Mouse (Mus musculus) thymus, postnatal 14 days (tissue): ENCODE data around the gene S100a3.
A peak's percentile ranks its signal among the peaks of the same experiment; 100 is the strongest.

Experiments used
- DNase-seq: peaks from one replicate; pipeline ENCODE4 v3.0.0; 2021

S100a3 gene

GRCm38 (mm10) chr3:90560008-90560628 is at the start of gene S100a3:
TSS of gene S100a3 (plus strand) at chr3:90560578.
- no peak for DNase-seq

GRCm38 (mm10) chr3:90512276-90512675 is 48.1 kb upstream of the S100a3 start:
- no peak for DNase-seq

GRCm38 (mm10) chr3:90512948-90513642 is 47.3 kb upstream of the S100a3 start:
- DNase-seq, result no peak

GRCm38 (mm10) chr3:90513796-90514590 is 46.4 kb upstream of the S100a3 start, which contains the start of the genes S100a1 and S100a13:
TSS of gene S100a1 (minus strand) at chr3:90514392.
TSS of gene S100a13 (plus strand) at chr3:90514435.
- peak; percentile 34 for DNase-seq

- peak; percentile 72 for DNase-seq
These were observed 45.7 kb upstream of the S100a3 start for GRCm38 (mm10) chr3:90514691-90515090.

- no peak for DNase-seq
These were observed 45.1 kb upstream of the S100a3 start for GRCm38 (mm10) chr3:90515242-90515641.

- no peak for DNase-seq
These were observed 44.6 kb upstream of the S100a3 start for GRCm38 (mm10) chr3:90515789-90516188.

- DNase-seq, result no peak
These were observed 42.7 kb upstream of the S100a3 start for GRCm38 (mm10) chr3:90517711-90518110.

- peak; percentile 20 for DNase-seq
These were observed 35.0 kb upstream of the S100a3 start for GRCm38 (mm10) chr3:90525421-90525820.

GRCm38 (mm10) chr3:90526076-90526475 is 34.3 kb upstream of the S100a3 start:
- DNase-seq, result no peak

- no peak for DNase-seq
These were observed 33.8 kb upstream of the S100a3 start, which contains the start of gene S100a14 for GRCm38 (mm10) chr3:90526580-90526979. TSS of gene S100a14 (plus strand) at chr3:90526856.

GRCm38 (mm10) chr3:90527291-90527873 is 33.0 kb upstream of the S100a3 start:
- DNase-seq, result no peak

- DNase-seq, result no peak
These were observed 28.7 kb upstream of the S100a3 start for GRCm38 (mm10) chr3:90531713-90532112.

- DNase-seq, result no peak
These were observed 24.9 kb upstream of the S100a3 start for GRCm38 (mm10) chr3:90535446-90535845.

GRCm38 (mm10) chr3:90537141-90537904 is 23.1 kb upstream of the S100a3 start, which contains the start of gene S100a16:
TSS of gene S100a16 (plus strand) at chr3:90537254.
- DNase-seq, result no peak

- no peak for DNase-seq
These were observed 22.5 kb upstream of the S100a3 start for GRCm38 (mm10) chr3:90537905-90538296.

- DNase-seq, result no peak
These were observed 19.5 kb upstream of the S100a3 start for GRCm38 (mm10) chr3:90540904-90541303.

GRCm38 (mm10) chr3:90549676-90550420 is 10.5 kb upstream of the S100a3 start:
- DNase-seq, result no peak

GRCm38 (mm10) chr3:90550421-90550790 is 10.0 kb upstream of the S100a3 start:
- DNase-seq, result no peak

- no peak for DNase-seq
These were observed 8.1 kb upstream of the S100a3 start for GRCm38 (mm10) chr3:90552231-90552630.

- DNase-seq, result no peak
These were observed 4.4 kb upstream of the S100a3 start for GRCm38 (mm10) chr3:90555954-90556353.

- DNase-seq, result no peak
These were observed 14.3 kb downstream of the S100a3 start for GRCm38 (mm10) chr3:90574691-90575090.
